Mouse (Mus musculus): Measurements from ENCODE around the gene Gpn3.
"Not testable (repeated sequence)": the region's sequence is repeated elsewhere in the genome, so short reads cannot be mapped to it uniquely, and the experiment has no call there.

The Gpn3 gene

DNA sequence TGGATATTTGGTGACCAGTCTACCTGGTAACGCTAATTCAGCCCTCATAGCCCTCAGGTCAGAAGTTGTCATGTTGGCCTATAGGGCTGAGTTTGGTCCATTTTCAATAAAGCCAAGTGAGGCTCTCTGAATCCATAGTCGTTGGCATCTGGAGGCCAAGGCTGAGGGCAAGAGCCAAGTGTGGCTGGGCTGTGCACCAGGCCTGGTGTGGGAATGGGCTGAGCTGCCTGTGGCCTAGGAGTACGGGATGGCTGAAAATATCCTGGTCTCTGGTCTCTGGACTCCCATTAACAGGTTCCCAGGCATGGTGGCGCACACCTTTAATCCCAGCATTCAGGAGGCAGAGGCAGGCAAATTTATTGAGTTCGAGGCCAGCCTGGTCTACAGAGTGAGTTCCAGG lies 18.3 kb downstream of the Gpn3 start:
- DNase-seq (ENCODE audit: low spot score in 2 of 2): no peak

DNA sequence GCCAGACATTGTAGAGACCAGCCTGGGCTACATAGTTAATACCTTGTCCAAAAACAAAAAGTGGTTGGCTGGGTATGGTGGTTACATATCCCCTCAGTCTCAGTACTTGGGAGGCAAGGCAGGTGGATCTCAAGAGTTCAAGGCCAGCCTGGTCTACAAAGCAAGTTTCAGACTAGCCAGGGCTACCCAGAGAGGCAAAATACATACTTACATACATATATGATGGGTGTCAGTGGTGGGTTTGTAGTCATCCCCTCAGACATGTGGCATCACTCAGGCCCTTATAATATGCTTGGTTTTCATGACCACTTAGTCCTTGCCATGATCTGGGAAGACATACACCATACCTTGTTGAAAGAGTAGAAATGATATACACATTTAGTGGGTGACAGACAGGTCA lies 19.0 kb downstream of the Gpn3 start:
- DNase-seq (ENCODE audit: low spot score in 2 of 2): no peak

DNA sequence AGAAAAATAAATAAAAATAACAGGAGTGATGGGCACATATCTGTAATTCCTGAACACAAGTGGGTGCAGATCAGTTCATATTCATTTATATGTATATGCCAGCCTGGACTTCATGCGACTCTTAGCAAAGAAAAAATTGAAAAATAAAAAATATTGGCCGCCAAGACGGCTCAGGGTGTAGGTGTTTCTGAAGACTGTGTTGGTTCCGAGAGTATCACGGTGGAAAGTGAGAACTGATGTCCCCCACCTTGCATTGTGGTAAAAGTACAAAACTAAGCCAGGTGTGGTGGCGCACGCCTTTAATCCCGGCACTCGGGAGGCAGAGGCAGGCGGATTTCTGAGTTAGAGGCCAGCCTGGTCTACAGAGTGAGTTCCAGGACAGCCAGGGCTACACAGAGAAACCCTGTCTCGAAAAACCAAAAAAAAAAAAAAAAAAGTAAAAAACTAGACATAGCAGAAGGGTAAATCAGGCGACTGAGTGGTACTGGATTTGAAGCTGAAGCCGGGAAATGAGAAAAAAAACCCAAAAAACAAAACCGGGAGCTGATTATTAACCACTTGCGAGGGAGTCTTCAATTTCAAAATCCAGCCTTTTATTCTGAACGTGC lies 19.6 kb downstream of the Gpn3 start:
- no peak for DNase-seq (ENCODE audit: low spot score in 2 of 2)

- peak; percentile 84 to 87 for DNase-seq (ENCODE audit: low spot score in 2 of 2)
Measured at GRCm38 (mm10) chr5:122391786-122392180, 20.1 kb downstream of the Gpn3 start, which contains the start of gene Arpc3. TSS of gene Arpc3 (plus strand) at chr5:122391878.

DNA sequence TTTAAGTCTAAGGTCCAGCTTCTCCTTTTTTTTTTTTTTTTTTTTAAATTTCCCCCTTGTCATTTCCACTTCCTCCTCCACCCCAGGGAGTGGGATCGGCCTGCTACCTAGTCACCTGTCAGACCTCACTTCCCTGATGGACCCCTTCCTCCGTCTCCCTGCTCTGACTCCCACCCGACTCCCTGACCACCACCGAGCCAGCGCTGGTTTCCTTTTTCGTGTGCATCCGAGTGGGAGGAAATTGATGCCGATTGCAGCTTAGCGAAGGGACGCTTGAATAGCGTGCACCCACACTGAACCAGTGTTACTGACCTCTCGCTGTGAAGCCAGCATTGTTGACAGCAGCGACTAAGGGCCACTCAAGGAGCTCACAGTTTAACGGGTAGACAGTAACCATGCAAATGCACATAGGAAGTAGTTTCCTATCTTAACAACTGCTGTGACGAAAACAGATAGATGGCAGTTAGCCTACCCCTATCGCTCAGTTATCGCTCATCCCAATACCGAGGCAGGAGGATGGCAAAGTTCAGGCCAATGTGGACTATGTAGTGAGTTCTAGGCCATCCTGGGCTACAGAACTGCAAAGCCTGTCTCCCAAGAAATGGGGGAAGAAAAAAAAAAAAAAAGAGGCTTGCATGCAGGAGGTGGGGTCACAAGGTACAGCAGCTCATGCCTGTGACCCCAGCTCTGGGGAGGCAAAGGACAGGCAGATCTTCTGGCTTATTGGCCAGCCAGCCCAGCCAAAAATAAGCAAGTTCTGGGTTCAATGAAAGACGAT lies 20.7 kb downstream of the Gpn3 start:
- peak in 1 of 2 experiments; percentile 20 for DNase-seq (ENCODE audit: low spot score in 2 of 2)

DNA sequence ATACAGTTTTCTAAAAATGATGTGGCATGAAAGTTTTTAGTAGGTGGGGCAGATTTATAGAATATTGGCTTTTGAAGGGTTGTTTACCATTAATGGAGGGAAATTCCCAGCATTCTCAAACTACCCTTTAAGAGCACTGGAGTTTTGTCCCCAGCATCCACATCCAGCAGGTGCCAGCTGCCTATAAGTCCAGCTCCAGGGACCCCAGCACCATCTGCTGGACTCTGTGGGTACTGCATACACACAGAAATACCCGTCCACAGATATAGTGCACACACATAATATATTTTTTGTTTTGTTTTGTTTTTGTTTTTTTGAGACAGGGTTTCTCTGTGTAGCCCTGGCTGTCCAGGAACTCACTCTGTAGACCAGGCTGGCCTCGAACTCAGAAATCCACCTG lies 22.2 kb downstream of the Gpn3 start:
- peak; percentile 50 to 65 for DNase-seq (ENCODE audit: low spot score in 2 of 2)

DNA sequence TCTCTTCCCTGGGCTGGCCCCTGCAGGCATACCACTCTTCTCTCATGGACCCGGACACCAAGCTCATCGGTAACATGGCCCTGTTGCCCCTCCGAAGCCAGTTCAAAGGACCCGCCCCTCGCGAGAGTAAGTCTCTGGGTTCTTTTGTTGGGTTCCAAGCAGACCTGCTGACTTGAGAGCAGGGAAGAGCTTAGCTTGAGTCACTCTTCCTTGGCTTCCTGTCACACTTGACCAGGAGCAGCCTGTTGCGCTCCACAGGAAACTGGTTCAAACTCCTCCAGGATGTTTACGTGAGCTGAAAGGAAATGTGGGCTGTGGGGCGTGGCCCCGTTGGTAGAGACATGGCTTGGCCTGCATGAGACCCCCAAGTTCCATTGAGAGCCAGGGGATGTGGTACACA lies 25.1 kb downstream of the Gpn3 start:
- no peak for DNase-seq (ENCODE audit: low spot score in 2 of 2)

DNA sequence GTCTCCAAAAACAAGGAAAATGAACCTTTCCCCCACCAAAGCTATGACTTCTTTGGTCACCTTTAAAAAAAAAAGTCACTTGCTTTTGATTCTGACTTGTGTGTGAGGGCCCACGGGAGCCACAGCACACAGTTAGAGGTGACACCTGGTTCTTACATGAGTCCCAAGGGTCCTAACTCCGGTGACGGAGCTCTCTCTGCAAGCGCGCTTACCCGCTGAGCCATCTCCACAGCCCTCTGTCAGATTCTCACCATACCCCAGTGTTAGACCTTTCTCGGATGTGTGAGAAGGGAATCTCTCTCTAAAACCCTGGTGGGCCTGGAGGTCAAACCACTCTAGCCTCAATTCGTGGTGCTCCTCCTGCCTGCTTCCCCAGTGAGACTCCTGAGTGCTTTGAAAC lies 25.8 kb downstream of the Gpn3 start:
- DNase-seq (ENCODE audit: low spot score in 2 of 2): no peak

- no peak for DNase-seq (ENCODE audit: low spot score in 2 of 2)
Measured at GRCm38 (mm10) chr5:122399871-122400270, 28.2 kb downstream of the Gpn3 start.

- peak; percentile 29 to 72 for DNase-seq (ENCODE audit: low spot score in 2 of 2)
Measured at GRCm38 (mm10) chr5:122400628-122401302, 29.1 kb downstream of the Gpn3 start.

GRCm38 (mm10) chr5:122401303-122401640 lies 29.6 kb downstream of the Gpn3 start:
- peak; percentile 59 to 68 for DNase-seq (ENCODE audit: low spot score in 2 of 2)

- DNase-seq (ENCODE audit: low spot score in 2 of 2): no peak
Measured at GRCm38 (mm10) chr5:122402160-122402559, 30.5 kb downstream of the Gpn3 start.

DNA sequence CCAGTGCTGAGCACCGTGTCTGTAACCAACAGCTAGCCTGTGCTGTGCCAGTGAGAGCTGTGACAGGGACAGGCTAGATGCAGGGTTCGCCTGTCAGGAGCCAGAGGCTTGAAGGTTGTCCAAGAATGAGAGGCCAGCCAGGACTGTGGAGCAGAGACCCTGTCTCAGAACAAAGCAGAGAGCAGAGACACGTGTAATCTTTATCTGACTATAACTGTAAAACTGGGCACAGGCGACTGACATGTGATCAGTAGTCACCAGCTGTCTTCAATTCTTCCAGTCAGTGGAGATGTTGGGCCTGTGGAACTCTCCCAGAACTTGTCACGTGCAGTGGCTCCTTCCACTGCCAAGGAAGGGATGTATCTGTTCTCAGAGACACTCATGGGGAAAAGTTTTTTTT lies 31.1 kb downstream of the Gpn3 start:
- peak in 1 of 2 experiments; percentile 51 for DNase-seq (ENCODE audit: low spot score in 2 of 2)

DNA sequence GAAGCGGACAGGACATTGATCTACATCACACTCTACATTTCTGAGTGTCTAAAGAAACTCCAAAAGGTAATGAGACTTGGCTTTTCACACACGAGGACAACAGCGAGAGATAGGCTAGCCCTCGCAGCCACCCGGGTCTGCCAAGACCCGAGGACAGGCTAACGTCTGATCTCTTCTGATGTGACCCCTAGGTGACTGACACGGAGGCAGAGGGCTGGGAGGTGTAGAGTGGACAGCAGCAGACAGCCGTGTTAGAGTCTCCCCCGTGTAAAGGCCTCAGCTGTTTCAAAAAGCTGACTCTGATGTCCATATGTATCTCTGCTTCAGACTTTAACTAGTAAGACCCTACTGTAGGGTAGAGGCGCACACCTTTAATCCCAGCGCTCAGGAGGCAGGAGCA lies 31.7 kb downstream of the Gpn3 start:
- DNase-seq (ENCODE audit: low spot score in 2 of 2): no peak

GRCm38 (mm10) chr5:122405537-122405936 lies 33.9 kb downstream of the Gpn3 start:
- DNase-seq (ENCODE audit: low spot score in 2 of 2): no peak

- DNase-seq (ENCODE audit: low spot score in 2 of 2): no peak
Measured at GRCm38 (mm10) chr5:122409692-122410645, 38.3 kb downstream of the Gpn3 start.

GRCm38 (mm10) chr5:122411892-122412291 lies 40.2 kb downstream of the Gpn3 start:
- DNase-seq (ENCODE audit: low spot score in 2 of 2): no peak

GRCm38 (mm10) chr5:122412826-122413225 lies 41.1 kb downstream of the Gpn3 start:
- no peak for DNase-seq (ENCODE audit: low spot score in 2 of 2)

- DNase-seq (ENCODE audit: low spot score in 2 of 2): no peak
Measured at GRCm38 (mm10) chr5:122414351-122414750, 42.7 kb downstream of the Gpn3 start.

DNA sequence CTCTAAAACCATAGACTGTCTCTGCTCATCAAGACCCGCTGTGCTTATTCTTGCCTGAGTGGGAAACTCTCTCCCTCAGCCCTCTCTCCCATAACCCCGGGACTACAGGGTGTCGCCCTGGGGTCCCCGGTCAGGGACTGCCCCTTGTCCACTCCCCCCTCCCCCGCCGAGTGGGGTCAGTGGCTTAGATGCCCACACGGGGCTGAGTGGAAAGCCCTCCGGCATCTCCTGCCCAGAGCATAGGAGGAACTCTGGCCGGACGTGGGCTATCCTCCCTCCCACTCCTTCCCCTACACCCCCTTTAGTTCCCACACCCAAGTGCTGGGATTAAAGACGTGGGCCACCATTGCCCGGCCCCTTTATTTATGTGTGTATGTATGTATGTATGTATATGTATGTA lies 43.8 kb downstream of the Gpn3 start:
- no peak for DNase-seq (ENCODE audit: low spot score in 2 of 2)

GRCm38 (mm10) chr5:122420676-122421075 lies 49.0 kb downstream of the Gpn3 start:
- not testable (repeated sequence) for DNase-seq (ENCODE audit: low spot score in 2 of 2)
